Mouse (Mus musculus): ENCODE results near the gene Ccdc152.
"Not testable (repeated sequence)": the region's sequence is repeated elsewhere in the genome, so short reads cannot be mapped to it uniquely, and the experiment has no call there.

Gene Ccdc152

DNA sequence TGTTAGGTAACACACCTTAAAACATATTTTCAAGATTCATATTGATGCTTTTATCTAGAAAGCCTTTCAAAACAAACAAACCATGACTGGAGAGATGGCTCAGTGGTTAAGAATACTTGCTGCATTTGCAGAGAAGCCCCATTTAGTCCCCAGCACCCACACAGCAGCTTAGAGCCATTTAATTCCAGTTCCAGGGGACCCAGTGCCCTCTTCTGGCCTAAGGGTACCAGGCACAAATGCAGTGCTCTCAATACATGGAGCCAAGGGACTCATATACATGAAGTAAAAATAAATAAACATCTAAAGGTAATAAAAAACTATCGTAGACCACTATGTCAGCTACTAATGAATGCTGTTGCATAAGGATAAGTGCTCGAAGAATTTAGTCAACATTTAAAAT lies 25.9 kb downstream of the Ccdc152 start:
- DNase-seq (ENCODE audit: low read depth), result no peak

DNA sequence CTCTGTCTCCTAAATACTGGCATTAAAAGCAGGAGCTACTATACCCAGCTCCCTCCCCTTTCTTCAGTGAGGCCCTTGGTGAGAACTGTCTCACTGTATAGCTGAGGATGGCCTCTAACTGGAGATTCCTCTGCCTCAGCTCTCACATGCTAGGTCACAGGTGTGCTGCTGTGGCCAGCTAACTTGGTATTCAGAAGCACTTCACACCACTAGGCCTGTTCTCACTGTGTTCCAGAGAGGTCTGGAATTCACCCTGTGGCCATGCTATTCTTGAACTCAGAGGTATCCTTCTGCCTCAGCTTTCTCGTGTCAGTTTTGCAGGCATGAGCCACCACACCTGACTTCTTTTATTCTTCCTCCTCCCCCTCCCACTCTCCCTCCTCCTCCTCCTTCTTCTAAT lies 30.1 kb downstream of the Ccdc152 start:
- DNase-seq (ENCODE audit: low read depth), result no peak

DNA sequence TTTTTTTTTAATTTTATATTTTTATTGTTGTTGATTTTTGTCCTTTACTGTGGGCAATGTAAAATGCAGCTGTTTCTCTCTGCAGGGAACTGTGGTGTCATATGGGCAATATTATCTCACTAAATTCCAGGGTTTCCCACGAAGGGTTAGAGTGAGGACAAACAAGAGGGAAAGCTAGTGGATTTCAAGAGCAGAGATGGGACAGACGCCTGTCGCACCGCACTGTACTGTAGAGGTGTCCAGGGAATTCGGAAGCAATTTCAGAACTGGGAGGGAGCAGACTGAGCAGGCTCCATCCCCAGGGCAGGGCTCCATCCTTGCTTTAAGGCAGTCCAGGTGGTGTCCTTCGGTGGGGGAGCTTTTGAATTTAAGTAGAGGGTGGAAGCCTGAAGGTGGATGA lies 32.1 kb downstream of the Ccdc152 start:
- no peak for DNase-seq (ENCODE audit: low read depth)

DNA sequence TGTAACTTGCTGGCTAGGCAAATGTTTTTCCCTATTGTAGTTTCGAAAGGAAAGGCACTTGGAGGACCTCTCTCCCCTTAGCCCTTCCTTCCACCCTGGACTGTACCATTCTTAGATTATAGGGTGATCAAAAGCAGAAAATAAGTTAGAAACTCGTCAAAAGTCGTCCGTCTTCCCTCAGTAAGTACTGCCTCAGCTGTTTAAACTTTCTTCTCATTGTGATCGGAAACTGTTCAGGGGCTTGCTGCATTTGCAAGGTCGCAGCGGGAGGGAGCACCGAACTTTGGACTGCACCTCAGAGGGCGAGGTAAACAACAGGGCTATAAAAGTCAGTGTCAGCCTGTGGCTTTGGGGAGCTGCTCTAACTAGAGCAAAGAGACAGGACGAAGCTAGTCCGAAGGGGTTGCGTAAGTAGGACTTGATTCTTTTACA lies 32.7 kb downstream of the Ccdc152 start:
- peak; percentile 40 for DNase-seq (ENCODE audit: low read depth)

DNA sequence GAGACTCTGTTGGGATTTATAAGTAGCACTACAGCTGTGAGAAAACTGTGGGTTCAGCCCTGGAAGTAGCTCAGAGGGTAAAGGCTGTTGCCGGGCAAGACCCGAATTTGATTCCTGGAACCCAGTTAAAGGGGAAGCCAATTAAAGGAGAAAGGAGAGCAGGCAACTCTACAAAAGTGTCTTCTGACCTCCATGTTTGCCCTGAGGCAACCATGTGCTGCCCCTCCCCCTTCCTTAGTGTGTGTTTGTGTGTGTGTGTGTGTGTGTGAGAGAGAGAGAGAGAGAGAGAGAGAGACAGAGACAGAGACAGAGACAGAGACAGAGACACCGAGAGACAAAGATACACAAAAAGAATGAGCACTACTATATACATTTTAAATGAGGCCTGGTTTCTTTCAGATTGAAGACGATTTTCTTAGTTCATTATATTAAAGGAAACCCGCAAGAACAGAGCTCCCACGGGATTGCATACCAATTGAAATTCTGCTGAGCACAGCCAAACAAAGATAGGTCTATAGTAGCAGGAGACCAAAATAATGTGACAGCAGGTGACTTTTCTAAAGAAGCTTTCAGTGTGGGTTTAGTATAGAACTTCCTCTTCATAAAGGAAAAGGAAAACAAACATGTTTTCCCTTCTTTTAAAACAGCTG lies 33.2 kb downstream of the Ccdc152 start:
- no peak for DNase-seq (ENCODE audit: low read depth)

DNA sequence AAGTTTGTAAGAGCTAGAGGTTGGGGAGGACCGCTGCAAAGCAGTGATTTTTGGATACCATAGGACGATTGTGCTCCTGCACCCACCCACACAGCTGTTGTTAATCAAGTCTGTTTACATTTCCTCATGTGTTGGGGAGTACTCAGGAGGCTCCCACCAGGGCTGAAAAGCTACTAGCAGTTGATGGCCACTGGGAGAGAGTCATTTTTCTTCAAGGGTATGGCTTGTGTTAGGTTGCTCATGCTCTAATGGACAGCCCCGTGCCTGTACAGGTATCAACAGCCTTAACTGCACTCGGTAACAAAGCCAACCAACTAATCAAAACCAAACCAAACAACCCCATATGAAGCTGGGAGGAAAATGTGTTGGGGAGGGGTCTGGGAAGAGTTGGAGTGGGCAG lies 33.8 kb downstream of the Ccdc152 start:
- no peak for DNase-seq (ENCODE audit: low read depth)

DNA sequence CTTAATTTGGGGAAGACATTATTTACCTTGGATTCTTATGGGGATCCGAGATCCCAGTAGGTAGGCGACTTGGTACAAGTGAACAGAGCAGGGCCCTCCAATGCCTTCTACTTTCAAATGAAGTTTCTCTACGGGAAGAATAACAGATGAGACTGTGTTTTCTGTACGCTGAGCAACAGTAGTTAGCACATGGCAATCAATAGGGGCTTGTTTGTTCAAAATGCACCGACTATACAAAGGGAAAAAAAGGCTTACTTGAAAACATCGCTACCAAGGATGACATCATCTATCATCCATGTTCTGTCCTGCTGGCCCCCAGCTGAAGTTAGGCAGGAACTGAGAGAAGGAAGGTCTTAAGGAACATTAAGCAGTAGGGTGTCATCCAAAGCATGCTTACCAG lies 35.1 kb downstream of the Ccdc152 start, which contains the start of gene Selenop:
Selenop (plus strand) TSS at position 301 of the 400 bp plus-strand sequence.
- DNase-seq (ENCODE audit: low read depth), result no peak

DNA sequence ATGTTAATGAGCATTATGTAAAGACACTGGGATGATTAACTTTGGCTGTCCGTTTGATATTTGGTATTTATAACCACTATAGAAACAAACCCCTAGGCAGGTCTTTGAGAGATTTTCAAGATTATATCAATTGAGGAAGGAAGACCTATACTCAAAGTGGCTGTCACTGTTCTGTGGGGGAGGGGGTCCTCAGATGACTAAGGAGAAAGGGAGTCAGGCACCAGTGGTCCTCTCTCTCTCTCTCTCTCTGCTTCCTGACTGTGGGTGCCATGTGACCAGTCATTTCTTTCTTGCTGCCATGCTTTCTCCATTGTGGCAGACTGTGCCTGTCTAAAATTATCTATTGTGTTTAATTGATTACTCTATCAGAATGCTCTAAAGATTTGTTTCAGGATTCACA lies 38.5 kb downstream of the Ccdc152 start:
- DNase-seq (ENCODE audit: low read depth), result no peak

DNA sequence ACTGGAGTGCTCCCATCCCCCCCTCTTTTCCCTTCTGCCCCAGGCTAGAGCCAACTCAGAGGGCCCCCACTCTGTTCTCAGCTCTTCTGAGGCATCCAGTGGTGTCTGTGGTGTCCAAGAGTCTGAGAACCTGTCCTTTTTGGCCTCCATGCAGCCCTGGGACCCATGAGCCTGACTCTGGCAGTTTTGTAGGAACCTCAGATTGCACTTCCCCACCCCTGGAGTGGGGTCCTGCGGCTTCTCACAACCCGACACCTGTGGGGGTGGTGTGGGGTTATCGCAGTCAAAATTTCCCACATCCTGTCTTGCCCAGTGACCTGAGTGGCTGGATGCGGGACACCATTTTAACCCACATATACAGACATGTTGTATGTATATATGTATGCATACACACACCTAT lies 39.0 kb downstream of the Ccdc152 start:
- DNase-seq (ENCODE audit: low read depth), result no peak

DNA sequence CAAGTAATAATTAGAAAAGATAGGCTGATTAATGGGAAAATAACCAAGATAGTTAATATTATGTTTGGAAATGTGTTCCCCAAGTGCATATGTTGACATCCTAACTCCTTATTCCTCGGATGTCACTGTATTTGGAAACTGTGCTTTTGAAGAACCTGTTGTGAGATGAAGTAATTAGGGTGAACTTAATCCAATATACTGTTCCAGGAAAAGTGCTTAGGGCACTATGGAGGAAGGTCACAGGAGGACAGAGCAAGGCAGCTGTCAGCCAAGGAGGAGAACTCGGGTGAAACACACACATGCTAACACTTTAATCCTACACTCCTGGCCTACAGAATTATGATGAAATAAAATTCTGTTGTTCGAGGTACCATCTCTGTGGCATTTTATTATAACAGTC lies 40.4 kb downstream of the Ccdc152 start:
- DNase-seq (ENCODE audit: low read depth), result no peak

DNA sequence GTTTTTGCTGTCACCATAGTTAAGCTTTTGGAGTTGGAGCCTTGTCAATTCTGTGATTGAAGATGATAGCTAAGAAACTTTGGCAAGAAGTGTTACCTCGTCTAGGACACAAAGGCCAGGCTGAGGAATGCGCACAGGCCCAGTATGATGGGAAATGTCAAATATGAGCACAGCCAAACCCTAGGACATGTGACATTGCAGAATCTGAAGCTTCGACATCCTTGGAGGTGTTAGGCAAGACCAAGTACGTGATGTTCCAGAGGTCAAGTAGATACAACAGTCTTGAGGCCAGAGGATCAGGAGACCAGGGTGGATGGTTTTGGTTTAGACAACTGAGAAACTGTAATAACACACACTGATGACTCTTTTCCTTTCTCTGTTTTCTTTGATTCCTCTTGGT lies 43.0 kb downstream of the Ccdc152 start:
- no peak for DNase-seq (ENCODE audit: low read depth)

DNA sequence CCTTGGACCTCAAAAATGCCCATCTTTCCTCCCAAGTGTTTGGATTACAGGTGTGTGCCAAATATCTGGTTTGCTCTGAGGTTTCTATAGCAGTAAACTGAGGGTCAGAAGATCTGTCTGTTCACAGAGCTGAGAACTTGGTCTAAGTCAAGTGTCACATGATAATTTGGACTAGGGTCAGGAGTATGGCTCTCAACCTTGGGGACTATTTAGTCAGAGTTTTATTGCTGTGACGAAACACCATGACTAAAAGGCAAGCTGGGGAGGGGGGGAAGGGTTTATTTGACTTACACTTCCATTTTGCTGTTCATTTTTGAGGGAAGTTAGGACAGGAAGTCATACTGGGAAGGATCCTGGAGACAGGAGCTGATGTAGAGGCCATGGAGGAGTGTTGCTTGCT lies 44.3 kb downstream of the Ccdc152 start:
- DNase-seq (ENCODE audit: low read depth), result no peak

DNA sequence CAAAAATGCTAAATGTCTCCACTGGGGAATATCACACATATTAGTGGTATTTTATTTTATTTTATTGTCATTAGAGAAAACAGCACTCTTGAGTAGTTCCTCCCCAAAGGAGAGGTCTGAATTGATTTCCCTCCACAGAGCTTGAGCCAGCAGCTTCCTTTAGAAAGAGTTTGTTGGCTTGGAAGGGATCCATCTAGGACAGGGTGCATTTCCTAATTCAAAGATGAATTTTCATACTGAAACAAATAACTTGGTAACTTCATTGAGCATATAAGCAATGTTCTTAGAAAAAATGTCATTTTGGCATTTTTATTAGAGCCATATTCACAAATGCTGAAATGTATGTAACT lies 51.6 kb downstream of the Ccdc152 start:
- no peak for DNase-seq (ENCODE audit: low read depth)

DNA sequence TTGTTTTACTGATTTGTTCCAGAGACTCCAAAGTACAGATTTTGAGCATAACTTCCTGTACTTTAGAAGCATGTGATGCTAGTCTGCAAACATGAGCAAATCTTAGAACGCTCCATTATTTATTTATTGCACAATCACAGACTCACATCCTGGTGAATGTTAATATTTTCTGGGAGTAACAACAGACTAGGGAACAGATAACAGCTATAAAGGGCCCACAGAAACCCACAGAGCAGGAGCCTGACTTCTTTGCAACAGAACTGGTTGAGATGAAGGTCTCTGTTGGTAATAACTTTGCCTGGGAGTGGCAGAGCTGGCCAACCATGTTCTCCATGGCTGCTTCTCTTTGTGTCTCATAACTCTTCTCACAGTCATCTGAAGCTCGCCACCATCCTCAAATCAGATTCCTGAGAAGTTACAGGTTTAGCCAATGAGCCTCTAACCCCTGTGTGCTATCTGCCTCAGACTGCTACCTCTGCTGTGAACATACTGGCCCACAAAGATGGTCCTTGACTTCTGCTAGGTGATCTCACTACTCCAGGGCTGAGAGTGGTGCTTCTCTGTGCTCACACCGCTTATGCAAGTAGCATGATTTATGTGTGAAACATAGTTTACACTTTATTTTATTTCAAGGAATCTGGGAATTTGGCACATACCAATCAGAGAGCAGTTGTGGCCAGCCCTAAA lies 52.2 kb downstream of the Ccdc152 start:
- DNase-seq (ENCODE audit: low read depth), result no peak

DNA sequence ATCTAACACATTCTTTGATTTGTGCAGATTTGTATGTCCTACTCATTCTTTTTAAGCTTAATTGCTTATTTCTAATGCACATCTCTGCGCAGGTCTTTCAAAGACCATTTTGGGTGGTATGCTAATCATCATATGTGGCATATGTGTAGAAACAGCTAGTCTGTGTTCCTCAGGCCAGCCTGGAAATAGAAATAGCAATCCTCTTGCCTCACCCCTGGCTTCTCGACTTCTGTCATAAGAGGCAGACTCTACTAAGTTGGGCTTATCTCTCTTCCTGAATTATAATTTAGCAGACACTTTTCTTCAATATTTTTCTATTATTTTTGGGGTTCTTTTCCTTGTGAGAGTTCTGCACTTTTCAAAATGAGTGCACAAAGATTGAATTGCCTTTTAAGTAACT lies 52.7 kb downstream of the Ccdc152 start:
- DNase-seq (ENCODE audit: low read depth), result no peak

DNA sequence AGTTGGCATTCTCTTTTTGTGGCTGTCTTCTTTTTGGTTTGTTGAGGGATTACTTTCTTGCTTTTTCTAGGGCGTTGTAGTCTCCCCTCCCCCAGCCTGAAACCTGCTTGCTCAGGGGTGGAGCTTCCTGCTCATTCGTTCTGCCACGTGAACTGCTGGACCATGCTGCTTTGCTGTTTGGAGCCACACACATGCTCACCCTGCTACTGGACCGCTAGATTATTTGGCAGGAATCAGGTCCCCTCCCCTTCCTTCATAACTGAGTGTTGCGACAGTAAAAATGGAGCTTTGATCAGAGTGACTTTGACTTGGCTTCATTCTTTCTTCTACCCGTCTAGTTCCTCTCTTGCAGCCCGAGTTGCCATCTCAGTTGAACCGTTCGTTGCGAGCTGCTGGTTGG lies 58.3 kb downstream of the Ccdc152 start:
- DNase-seq (ENCODE audit: low read depth), result not testable (repeated sequence)

DNA sequence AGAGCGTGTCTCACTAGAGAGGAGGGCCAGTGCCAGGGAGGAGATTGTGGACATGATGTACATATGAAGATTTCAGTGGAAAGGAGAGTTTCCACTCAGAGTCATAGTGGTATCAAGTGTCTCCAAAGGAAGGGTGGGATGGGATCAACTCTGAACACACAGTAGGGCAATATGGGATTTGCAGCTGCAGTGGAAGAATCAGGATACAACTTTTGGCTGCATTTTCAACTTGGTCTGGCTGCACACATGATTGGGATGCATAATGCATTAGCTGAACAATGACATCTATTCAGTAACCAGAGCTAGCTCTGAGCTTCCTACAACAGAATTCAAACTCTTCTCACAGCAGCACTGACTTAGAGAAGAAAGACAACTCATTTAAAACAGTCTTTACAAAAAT lies 65.4 kb downstream of the Ccdc152 start:
- DNase-seq (ENCODE audit: low read depth), result no peak

DNA sequence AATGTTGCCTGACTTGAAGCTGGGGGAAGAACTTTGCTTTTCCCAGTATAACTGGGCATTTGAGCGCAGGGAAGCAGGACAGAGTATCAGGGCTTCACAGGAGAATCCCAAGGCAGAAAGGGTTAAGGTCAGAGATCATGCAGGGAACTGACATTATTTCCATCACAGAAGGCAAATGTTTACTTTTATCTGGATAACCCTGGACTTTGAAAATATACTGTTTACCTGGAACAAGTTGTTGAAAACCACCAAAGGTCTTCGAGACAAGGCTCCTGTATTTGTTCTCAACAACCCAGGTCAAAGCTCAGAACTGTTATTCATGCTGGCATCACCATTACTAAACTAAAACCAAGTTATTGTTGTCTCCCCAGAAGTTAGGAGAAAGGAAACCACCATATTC lies 67.0 kb downstream of the Ccdc152 start:
- no peak for DNase-seq (ENCODE audit: low read depth)

DNA sequence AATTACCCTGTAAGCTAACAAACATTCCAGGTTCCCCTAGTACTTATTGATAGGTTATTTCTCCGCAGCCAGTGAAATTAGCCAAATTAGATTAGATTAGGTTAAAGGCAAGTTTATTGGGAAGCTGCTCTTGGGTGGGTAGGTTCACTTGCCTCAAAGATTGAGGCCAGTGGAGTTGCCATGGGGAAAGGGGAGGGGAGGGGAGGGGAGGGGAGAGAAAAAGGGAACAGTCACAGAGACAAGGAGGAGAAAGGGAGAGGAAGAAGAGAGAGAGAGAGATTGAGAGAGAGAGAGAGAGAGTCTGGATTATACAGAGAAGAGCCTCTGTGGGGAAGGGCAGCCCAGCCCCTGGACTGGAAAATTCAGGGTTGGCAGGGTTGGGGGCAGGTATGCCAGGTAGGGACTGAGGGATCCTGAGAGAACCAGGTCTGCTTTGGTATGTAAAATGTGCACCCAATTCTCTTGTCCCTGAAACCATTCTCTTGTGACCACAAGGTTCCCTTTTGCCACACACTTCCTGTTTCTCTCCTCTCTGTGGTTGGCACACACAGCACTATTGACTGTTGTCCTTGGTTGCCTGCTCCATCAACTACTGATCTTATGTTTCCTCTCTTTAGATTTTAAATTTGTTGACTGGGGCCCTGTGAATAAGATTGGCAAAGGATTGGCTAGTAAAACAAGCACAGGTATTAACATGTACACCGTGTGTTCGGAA lies 69.3 kb downstream of the Ccdc152 start:
- DNase-seq (ENCODE audit: low read depth), result no peak

DNA sequence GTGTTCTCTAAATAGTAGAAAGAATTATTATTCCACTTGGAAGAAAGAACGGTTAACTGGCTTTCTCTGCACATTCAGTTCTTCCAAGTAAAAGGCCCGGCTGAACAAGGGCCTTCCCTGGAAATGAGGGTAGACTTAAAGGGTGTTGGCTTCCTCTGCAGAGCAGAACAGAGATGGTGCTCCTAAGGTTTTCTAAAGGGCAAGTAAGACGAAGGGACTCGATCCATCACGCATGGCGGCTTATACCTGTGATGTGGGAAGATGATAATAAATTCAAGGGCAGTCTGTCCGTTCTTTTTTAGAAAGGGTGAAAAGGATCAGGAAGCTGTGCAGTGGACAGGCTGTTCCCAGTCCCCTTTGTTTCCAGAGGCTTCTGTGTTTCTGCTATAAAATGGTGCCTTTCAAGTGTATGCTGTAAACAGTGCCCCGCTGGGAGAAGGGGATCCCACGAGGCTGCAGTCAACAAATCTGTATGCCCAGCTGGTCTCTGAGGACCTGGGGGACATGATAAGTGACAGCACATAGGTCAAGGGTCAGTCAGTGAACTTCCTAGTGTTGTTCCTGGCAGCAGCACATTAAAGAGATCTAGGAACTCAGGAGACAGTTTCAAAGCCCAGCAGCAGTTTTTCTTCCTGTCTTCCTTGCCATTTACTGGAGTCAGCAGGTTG lies 71.0 kb downstream of the Ccdc152 start:
- DNase-seq (ENCODE audit: low read depth), result no peak

DNA sequence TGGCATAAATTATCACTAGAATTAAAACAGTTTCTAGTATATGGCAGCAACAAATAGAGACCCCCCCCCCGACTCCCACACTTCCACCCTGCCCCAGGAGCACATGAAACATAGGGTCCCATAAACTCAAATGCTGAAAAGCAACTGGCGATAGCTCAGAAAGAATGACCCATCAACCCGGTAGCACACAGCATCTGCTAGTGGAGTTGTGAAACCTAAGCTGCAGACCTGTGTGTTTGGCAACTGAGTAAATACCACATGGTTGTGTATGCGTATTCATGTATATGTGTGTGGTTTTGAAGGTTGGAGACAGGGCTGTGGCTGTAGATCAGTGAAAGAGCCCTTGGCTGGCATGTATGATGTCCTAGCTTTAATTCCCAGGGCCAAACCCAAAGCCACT lies 72.3 kb downstream of the Ccdc152 start:
- no peak for DNase-seq (ENCODE audit: low read depth)

Data from c-Kit-positive CD71-positive TER-119-negative erythroid progenitor cells, embryonic 14.5 days (primary cell).